Mouse (Mus musculus): ENCODE data around the gene Rab3il1.

GRCm38 (mm10) chr19:9982151-9982851 lies 19.2 kb upstream of the Rab3il1 start:
- TF ChIP-seq CTCF (IDR thresholded peaks at IDR 0.05; ENCODE audit: insufficient read depth, low read length) (no peak), POLR2A (IDR thresholded peaks at IDR 0.05; ENCODE audit: borderline replicate concordance, extremely low read depth, low read depth, low read length) (peak; percentile 93)
